Mouse (Mus musculus) spleen, postnatal 36 days (tissue): ENCODE results near the gene Stra6l.

Experiments used
- DNase-seq, 2 experiments: peaks; one replicate each; pipeline ENCODE4 v3.0.0; 2022; ENCODE audit warnings: low spot score in 2 of 2, mixed read lengths in 1 of 2

Stra6l gene

GRCm38 (mm10) chr4:45844355-45844754, 4.1 kb upstream of the Stra6l start:
- DNase-seq = no peak

- no peak for DNase-seq
These were observed 2.2 kb upstream of the Stra6l start for GRCm38 (mm10) chr4:45846263-45846662.

- DNase-seq = no peak
These were observed 327 bp downstream of the Stra6l start for GRCm38 (mm10) chr4:45848825-45849156.

- DNase-seq = no peak
These were observed 955 bp downstream of the Stra6l start for GRCm38 (mm10) chr4:45849419-45849818.

GRCm38 (mm10) chr4:45851640-45852051, 3.2 kb downstream of the Stra6l start:
- DNase-seq = no peak

GRCm38 (mm10) chr4:45853496-45854246, 5.2 kb downstream of the Stra6l start:
- DNase-seq = no peak

- peak; percentile 8 to 28 for DNase-seq
These were observed 7.5 kb downstream of the Stra6l start for GRCm38 (mm10) chr4:45855803-45856424.

GRCm38 (mm10) chr4:45861160-45861559, 12.7 kb downstream of the Stra6l start:
- no peak for DNase-seq

- no peak for DNase-seq
These were observed 19.0 kb downstream of the Stra6l start for GRCm38 (mm10) chr4:45867416-45867815.

GRCm38 (mm10) chr4:45869021-45869815, 20.8 kb downstream of the Stra6l start:
- DNase-seq = no peak

- no peak for DNase-seq
These were observed 23.7 kb downstream of the Stra6l start for GRCm38 (mm10) chr4:45872147-45872546.

- DNase-seq = peak; percentile 19 to 23
These were observed 30.5 kb downstream of the Stra6l start for GRCm38 (mm10) chr4:45878929-45879328.

GRCm38 (mm10) chr4:45882521-45882920, 34.1 kb downstream of the Stra6l start:
- peak; percentile 5 to 19 for DNase-seq

- peak; percentile 67 to 69 for DNase-seq
These were observed 34.8 kb downstream of the Stra6l start for GRCm38 (mm10) chr4:45883250-45883649.

- no peak for DNase-seq
These were observed 41.0 kb downstream of the Stra6l start for GRCm38 (mm10) chr4:45889487-45889886.

GRCm38 (mm10) chr4:45890066-45890761, 41.8 kb downstream of the Stra6l start, which contains the start of gene Ccdc180:
TSS of gene Ccdc180 (plus strand) at chr4:45890303.
- peak; percentile 82 to 83 for DNase-seq

- DNase-seq = no peak
These were observed 48.1 kb downstream of the Stra6l start for GRCm38 (mm10) chr4:45896425-45897081.

GRCm38 (mm10) chr4:45898413-45898812, 49.9 kb downstream of the Stra6l start:
- no peak for DNase-seq

- no peak for DNase-seq
These were observed 60.8 kb downstream of the Stra6l start for GRCm38 (mm10) chr4:45909256-45909655.

GRCm38 (mm10) chr4:45909924-45910323, 61.5 kb downstream of the Stra6l start:
- DNase-seq = no peak

GRCm38 (mm10) chr4:45911256-45911655, 62.8 kb downstream of the Stra6l start:
- no peak for DNase-seq
